Mouse (Mus musculus): Measurements from ENCODE around the gene Gna11.

Gene Gna11

GRCm38 (mm10) chr10:81505016-81505664, 39.9 kb downstream of the Gna11 start:
- no peak for DNase-seq (ENCODE audit: low spot score)

- DNase-seq (ENCODE audit: low spot score) = peak; percentile 88
Measured at GRCm38 (mm10) chr10:81502658-81503057, 42.3 kb downstream of the Gna11 start.

GRCm38 (mm10) chr10:81501863-81502262, 43.1 kb downstream of the Gna11 start:
- no peak for DNase-seq (ENCODE audit: low spot score)

- no peak for DNase-seq (ENCODE audit: low spot score)
Measured at GRCm38 (mm10) chr10:81500032-81500431, 45.0 kb downstream of the Gna11 start, which contains the start of gene S1pr4. Gene S1pr4, minus strand, starts transcription at chr10:81500132.

GRCm38 (mm10) chr10:81499250-81499901, 45.6 kb downstream of the Gna11 start:
- peak; percentile 86 for DNase-seq (ENCODE audit: low spot score)

- DNase-seq (ENCODE audit: low spot score) = no peak
Measured at GRCm38 (mm10) chr10:81498316-81499249, 46.4 kb downstream of the Gna11 start.

- peak; percentile 23 for DNase-seq (ENCODE audit: low spot score)
Measured at GRCm38 (mm10) chr10:81497401-81498270, 47.4 kb downstream of the Gna11 start.

- no peak for DNase-seq (ENCODE audit: low spot score)
Measured at GRCm38 (mm10) chr10:81496969-81497368, 48.0 kb downstream of the Gna11 start.

GRCm38 (mm10) chr10:81496264-81496901, 48.6 kb downstream of the Gna11 start, which contains the start of gene Ncln:
Gene Ncln, minus strand, starts transcription at chr10:81496392.
- peak; percentile 99 for DNase-seq (ENCODE audit: low spot score)

GRCm38 (mm10) chr10:81495616-81496263, 49.2 kb downstream of the Gna11 start:
- DNase-seq (ENCODE audit: low spot score) = no peak

- DNase-seq (ENCODE audit: low spot score) = no peak
Measured at GRCm38 (mm10) chr10:81495151-81495550, 49.8 kb downstream of the Gna11 start.

- DNase-seq (ENCODE audit: low spot score) = peak; percentile 47
Measured at GRCm38 (mm10) chr10:81494260-81495041, 50.5 kb downstream of the Gna11 start.

GRCm38 (mm10) chr10:81493601-81494220, 51.3 kb downstream of the Gna11 start:
- DNase-seq (ENCODE audit: low spot score) = no peak

GRCm38 (mm10) chr10:81492606-81493240, 52.3 kb downstream of the Gna11 start:
- DNase-seq (ENCODE audit: low spot score) = no peak

GRCm38 (mm10) chr10:81491018-81491417, 54.0 kb downstream of the Gna11 start:
- DNase-seq (ENCODE audit: low spot score) = no peak

- no peak for DNase-seq (ENCODE audit: low spot score)
Measured at GRCm38 (mm10) chr10:81489941-81490340, 55.0 kb downstream of the Gna11 start.

GRCm38 (mm10) chr10:81488081-81488480, 56.9 kb downstream of the Gna11 start:
- peak; percentile 21 for DNase-seq (ENCODE audit: low spot score)

GRCm38 (mm10) chr10:81486496-81486895, 58.5 kb downstream of the Gna11 start:
- DNase-seq (ENCODE audit: low spot score) = no peak
